Mouse (Mus musculus): ENCODE measurements at regions not wholly inside any gene's neighbourhood (a gene's known extent, or its start where the extent isn't known, plus 50 kb on each side); places are given as distances from the start of the nearest gene placed in this dataset.
A peak's percentile ranks its signal among the peaks of the same experiment; 100 is the strongest.

DNA sequence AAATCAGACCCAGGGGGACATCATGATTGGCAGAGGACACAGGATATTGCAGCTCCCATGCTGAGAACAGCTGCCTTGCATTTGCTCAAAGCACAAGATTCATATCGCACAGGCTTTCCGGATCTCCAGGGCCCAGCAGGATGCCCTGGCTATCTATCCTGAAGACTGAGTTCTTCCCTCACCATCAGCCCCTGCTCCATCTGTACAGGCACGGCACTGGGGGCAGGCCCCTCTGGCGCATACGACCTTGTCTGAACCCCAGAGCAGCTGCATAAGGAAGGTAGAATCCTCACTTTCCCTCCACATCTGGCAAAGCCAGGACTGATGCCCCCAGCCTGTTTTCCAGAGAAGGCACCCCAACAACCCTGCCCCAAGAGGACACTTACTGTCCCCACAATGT lies 266.8 kb downstream of the Tns1 start:
- DNase-seq: no peak

DNA sequence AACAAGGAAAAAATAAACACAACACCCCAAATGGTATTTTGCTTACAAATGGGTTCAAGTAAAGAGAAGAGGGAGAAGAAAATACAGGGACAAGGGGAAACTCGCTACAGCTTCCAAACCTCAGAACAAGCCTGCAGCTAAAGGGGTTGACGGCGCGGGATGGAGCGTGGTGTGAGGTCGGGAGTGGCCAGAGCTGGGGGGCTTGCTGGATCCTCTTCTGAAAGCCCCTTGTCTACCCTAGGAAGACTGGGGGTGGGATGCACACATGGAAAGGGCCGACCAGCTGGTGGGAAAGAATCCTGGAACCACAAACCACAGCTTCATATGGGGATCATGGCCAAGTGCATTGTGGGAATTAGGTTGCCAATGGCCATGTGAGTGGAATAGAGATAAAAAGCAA lies 267.4 kb downstream of the Tns1 start:
- no peak for DNase-seq

DNA sequence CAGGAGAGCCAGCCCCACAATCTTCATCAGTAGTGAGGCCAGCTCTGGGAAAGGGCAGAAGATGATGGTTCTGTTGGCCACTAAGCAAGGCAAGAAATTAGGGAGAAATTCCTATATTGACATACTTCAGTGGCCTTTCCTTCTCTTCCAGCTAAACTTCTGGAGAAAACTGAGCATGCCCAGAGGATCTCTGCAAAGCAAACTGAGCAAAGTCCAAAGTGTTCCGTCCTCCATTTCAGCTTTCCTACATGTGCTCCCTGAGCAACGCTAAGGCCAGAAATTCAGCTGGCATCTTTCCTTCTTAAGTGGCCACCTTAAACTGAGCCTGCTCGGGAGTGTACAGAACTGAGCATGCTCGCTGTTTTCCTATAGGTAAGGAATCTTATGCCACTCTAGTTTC lies 268.9 kb downstream of the Tns1 start:
- DNase-seq: no peak

DNA sequence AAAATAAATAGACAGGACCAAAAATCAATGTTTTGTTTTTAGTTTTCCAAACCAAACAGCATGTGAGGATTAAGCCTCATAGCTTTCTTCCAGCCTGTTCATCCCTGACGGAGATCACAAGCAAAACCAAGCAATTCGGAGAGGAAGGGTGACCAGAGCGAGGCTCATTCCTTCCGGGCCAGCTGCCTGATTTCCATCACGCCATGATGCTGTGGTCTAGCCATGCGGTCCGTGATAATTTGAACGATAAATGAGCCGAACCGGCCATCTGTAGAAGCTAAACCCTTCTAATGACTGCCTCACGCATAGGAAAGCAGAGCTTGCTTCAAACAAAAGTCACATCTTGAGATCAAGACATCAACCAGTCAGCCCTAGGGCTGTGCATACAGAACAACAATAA lies 270.4 kb downstream of the Tns1 start:
- peak; percentile 4 for DNase-seq

DNA sequence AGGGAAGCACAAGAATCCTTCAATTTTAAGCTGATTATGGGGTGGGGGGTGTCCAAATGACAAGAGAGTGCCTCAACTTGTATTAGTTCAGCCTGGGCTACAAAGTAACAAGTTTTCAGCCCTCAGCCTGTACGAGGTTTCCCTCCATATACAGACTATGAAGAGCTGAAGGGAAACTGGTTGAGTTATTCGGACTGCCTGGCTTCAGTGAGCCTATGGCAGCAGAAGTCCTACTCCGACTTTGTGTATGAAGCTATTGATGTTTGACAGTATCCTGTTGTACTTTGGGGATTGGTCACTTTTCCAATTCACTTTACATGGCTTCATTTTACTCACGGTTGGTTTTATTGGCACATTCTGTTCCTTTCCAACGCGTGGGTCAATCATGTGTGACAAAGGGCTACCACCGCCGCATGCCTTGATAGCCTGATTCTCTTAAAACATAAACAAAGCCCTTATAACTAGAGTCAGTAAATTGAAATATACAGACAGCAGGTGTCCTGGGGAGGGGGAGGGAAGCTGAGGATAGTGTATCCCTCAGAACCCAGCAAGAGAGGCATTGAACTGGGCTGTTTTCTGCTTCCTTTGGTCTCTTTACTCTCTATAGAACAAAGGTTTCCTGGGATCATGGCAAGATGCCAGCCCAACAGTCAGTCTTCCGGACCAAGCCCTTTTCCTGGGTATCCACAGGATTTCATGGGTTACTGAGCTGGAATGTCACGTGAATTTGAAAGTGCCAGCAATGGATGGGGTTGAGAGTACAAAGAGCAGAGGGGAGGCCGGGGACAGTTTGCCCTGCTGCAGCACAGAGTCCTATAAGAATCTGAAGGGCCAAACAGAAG lies 273.9 kb downstream of the Tns1 start:
- DNase-seq: no peak

DNA sequence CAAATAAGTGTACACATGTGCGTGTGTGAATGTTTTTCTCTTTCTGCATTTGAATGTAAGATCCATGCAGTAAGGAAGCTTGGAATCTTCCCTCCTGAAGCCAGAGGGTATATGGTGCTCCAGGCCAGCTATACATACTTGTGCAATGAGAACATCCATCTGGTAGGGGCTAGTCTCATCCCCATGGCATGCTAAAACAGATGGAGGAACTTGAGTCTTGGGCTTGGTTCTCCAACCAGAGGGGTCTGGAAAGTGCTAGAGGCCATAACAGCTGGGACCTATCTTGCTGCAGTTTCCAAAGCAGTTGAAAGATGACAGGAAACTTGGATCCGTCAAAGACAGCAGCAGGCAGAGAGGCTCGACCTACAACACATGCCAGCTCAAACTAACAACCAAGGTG lies 275.9 kb downstream of the Tns1 start:
- DNase-seq: no peak

DNA sequence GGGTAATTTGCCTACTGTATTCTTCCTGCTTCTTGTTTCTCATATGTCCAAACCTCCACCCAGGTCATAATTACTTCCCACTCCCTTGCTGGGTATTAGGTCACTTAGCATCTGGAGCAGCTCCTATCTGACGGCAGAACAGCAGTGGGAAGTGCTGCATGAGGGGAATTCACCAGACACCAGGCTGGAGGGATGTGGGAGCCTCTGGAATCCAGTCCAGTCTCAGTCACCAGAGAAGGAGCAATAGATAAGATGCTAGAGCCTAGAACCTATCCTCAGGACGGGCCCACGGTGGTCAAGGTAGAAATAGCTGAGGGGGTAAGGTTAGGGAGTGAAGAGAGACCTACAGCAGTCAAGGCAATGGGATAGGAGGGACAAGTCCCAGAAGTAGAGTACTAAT lies 277.1 kb downstream of the Tns1 start:
- no peak for DNase-seq

DNA sequence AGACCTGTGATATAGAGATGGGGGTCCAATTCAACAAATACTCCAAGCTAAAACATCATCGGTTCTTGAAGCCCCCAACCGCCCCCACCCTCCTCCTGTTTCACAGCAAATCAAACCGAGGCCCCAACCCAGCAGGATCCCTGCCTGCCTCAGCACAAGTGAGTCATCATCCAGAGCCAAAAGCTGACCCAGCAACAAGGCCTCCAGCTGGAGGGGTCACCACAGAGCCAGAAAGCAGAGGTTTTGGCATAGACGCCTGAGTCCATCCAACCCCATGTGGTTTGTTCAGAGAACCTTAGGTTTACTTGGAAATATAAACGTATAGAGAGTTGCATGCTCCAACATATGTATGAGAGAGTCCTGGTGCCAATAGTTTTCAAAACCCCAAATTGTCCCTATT lies 279.1 kb downstream of the Tns1 start:
- DNase-seq: peak; percentile 19

DNA sequence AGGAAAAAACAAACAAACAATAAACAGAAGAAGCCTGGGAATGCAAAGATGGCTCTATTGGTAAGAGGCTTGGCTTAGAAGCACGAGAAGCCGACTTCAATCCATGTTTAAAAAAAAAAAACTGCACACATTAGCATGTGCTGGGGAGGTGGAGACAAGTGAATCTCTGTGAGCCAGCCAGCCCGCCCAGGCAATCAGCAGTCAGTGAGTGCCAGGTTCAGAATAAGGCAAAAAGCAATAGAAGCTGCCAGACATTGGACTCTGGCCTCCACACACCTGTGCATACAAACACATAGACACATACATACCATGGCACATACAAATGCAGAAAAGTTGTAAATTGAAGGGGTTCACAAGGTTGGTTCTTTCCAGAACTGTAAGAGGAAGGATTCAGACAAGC lies 279.7 kb downstream of the Tns1 start:
- DNase-seq: no peak

DNA sequence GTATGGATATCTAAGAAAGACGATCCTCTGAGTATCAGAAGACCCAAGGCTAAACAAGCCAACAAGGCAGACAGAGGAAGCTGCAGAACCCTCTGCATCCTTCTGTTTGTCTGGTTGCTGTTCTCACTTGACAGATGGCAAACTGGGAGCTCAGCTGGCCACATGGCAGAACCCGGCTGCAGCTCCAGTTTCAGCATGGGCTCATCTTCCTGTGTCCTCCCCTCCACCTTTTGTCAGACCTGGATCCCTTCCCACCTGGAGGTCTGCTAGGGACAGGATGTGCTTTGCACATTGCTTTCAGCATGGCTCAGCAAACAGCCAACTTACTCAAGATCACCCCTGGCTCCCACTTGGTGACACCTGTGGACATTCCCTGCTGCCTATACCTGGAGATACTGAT lies 284.9 kb downstream of the Tns1 start:
- no peak for DNase-seq

DNA sequence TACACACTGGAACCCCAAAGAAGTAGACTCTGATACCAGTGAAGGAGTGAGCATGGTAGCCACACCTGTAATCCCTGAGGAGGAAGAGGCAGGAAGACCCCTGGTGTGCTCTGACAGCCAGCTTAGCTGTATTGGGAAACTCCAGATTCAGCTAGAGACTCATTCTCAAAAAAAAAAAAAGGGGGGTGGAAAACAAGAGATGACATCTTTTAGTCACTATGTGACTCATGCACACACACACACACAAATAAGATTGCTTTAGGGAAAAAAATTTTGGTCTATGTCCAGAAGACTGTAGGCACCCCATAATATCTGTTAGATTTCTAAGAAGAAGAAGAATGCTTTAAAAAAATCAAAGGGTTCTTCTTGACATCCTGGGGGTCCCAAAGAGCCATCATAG lies 287.6 kb downstream of the Tns1 start:
- DNase-seq: no peak

DNA sequence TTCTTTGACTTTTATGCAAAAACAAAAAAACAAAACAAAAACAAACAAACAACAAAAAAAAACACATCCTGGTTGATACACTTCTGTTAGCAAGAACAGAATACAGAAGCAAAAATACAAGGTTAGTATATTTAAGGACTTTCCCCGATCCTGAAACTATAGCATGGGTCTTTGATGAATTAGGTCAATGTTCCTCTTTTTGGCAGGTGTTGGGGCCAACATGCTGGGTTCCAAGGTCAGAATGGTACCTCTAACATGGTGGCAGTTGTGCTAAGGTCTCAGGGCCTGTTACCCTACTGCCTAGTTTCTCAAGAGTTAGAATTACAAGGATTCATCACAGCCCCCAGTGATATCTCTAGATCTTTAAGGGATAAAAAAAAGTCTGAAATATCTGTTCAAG lies 289.7 kb downstream of the Tns1 start:
- no peak for DNase-seq

DNA sequence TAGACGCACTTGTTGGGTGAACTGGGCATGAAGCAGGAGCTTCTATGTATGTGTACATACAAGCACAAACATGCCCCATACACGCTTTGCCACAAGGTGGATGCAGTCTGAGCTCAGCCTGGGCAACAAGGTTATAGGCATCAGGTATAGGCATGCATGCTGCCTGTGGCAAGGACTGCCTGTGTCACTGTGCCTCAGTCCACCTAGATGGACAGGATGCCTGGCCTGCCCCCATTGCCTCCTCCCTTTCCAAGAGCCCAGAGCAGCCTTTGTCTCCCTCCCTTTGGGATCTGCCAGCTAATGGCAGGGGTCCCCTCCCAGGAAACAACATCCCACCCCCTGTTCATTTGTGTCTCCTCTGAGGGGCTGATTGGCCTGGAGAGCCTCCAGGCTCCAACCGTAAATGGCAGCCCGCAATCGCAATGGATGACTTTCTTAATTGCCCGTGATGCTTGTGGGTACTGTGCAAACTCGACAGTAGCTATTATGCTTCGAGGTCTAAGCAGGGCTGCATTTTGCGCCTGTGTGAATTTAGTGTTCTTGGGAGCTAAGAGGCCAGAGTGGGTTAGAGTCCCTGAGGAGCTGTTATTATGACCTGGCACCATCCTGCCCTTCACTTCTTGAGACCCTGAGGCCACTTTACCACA lies 293.6 kb downstream of the Tns1 start:
- DNase-seq: no peak

DNA sequence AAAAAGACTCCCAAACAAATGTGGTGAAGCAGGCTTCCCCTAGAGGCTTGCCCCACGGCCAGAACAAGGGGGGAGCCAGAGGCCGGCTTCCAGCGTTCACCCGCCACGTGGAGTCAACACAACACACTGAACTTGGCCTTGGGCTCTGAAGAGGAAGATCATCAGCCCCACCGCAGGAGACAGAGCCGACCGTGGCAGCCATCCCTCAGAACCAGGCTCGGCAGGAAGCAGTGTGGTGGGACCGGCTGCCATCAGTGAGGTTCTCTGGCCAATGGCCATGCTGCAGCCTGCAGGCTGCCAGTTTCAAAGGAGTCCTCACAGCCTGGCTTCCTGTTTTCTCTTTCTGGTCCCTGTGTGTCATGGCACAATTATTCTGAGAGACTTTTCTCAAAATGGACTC lies 295.3 kb downstream of the Tns1 start:
- peak; percentile 35 for DNase-seq

DNA sequence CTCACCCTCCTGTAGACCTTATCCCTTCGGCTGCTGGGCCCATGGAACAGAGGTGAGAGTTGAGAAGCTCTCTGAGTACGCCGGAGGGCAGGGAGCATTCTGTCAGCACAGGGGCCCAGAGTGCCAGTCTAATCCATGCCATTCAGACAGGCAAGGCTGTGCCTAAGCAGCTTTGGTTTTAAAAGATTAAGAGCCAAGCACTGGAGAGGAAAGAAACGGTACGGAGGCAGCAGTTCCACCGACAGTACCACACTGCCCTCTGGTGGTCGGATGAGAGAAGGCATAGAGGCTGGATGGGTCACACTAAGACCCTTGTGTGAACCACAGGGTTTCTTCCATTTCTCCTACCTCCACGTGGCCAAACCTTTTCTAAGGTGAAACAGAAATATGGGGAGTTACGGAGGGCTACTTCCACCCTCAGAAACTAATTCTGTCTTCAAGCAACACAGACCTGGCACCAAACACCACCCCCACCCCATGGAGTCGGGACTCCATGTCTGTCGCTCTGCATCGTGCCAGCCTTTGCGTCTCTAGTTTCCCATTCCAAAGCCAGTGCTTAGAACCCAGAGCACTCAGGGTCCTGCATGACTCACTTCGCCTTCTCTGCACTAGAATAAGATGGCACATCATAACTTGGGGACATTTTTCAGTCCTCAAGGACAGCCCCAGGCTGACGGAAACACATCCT lies 297.9 kb downstream of the Tns1 start:
- DNase-seq: peak; percentile 88

DNA sequence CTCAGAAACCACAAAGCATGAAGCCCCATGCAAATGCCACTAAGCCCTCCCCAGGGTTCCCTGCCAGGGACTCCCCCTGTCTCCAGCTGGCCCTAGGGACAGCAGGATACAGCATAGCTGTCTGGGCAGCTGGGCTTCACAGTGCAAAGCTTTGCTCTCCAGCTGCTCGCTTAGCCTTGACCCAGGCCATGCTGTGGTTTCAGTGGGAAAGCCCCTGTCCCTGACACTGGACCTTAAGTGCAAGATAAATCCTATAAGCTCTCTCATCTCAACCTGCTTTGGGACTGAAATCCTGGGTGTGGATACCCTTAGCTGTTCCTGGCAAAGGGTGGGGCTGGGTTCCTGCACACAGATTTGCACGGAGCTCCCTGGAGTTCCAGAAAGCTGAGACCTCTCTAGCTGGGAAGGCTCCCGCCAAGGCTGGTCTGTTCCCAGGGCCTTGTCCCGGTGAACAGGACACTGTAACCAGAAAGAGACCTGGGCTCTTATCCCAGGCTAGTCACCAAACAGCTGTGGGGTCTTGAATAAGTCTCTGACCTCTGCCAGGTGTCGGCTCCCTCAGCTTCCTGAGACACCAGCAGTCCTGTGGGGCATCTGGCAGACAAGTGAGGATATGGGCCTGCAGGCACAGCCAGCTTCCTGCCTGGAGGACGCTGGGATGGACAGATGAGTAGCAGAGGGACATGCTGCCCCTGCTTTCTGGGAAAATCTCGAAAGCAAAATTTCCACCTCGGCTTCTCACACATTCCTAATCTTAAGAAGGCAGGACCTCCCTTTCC lies 299.7 kb downstream of the Tns1 start:
- peak; percentile 42 for DNase-seq

DNA sequence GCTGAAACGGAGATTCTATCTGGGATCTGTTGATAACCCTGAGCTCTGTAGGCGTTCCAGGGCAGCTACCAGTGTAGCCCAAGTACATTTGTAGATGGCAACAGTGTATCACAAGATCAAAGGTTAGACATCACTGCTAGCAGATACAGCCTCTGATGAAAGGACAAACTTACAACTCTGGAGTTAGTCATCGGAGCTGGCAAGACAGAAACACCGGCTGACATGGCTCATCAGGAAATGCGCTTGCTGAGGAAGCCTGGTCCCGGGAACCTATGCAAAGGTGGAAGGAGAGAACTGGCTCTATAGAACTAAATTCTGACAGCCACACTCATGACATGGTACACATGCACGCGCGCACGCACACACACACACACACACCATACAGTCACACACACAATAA lies 300.5 kb downstream of the Tns1 start:
- DNase-seq: peak; percentile 18

DNA sequence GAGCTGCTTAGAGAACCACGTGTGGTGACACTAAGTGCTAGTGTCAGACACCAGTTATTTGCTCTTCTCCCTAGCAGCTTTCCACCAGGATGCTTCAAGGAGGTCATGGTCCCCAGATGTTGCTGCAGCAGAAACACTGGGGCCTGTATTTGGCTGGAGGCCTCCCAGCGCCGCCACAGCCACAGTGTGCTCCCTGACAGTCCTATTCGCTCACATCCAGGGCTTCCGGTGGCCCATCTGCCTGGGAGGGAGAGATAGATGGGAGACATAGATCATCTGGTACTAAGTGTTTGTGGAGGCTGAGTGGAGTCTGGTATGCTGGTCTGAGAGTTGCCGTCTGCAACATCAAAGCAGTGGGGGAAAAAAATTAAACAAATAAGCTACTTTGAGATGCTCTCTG lies 301.6 kb downstream of the Tns1 start:
- peak; percentile 41 for DNase-seq

DNA sequence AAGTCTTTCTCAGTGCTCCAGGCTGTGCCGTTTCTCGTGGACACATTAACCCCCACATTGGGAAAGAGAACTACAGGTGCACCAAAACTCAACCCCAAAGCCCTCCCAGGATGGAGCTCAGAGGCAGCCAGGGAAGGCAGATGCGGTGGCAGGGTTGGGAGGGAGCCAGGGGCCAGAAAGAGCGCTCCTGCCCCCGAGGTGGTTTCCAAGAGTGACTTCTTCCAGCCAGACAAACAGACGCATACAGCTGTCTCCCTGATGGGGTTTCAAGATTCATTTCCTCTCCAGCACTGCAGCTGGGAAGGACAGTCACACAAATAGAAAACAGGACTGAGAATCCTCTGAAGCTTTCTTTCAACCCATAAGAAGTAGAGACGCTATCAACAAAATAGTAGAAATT lies 303.5 kb downstream of the Tns1 start:
- peak; percentile 52 for DNase-seq

DNA sequence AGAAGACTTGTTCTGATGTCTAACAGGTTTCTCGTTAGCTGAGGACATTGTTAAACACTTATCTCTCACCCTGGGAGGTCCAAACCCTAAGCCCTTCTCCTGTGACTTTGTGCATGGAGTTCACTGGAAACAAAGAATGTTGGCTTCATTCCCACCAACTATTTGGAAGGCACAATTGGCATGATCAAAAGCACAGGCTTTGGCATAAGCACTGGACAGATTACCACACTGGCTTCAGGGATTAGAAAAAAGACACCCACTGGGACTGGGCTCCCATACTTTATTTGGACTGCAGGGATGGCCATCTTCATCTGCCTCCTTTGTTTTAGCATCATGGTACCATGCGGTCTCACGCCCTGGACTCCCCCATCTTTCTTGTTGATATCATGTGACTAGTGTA lies 317.0 kb downstream of the Tns1 start:
- peak; percentile 24 for DNase-seq

DNA sequence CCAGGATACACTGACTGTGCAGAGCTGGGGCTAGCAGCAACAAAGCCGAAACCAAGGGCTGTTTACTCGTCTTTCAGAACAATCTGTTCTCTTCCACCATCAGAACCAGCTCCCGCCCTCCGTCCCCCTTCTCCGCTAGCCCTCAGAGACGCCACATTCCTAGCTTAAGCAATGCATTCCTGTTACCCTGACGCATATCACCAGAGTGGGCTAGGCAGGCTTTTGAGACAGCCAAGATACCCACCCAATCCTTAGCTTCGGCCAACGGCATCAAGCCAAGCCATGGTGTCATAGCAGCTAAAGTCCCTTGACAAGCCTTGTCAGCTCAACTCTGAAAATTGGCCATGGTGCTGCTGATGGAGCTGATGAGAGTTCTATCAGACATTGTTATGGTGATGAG lies 319.1 kb downstream of the Tns1 start:
- DNase-seq: peak; percentile 71

DNA sequence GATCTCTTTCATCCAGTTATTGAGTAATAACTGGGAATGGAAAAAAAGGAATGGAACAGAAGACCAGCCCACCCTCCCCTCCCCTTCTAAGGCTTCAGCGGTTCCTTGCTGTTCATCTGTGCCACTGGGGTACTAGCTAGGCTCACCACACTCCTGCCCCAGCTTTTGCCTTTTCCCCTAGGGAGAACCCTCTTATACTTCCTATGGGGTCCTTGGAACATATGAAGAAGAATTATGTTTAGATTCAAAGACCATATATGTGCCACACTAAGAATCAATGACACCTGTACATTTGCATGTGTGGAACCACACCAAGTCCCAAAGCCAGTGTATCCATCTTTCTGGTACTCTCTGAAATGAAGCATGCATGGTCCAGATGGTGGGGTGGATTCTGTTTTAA lies 324.3 kb downstream of the Tns1 start:
- DNase-seq: no peak

DNA sequence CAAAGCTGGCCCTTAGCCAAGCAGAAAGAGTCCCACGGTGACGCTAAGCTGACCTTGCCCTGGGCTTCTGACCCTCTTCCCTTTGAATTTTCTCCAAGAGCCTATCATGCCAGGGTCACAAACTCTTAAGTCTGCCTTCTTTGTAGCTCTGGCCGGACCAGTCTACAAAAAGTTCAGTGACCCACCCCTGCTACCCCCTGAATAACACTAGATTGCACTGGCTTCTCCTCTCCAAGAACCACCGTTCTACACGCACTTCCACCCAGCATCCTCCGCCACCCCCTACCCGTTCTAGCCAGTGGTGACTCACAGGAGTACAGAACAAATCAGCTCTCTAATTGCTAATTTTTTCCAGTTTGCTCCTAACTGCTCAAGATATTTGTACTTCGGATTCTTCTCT lies 325.0 kb downstream of the Tns1 start:
- DNase-seq: peak; percentile 34

Measured in lung, postnatal 36 days (tissue).